Mouse (Mus musculus) olfactory bulb, adult 2 months (tissue): ENCODE data around the gene Kif19a.

Experiments
- CTCF ChIP-seq: fragments of 200-500 bp; IDR thresholded peaks from 2 replicates; pipeline ENCODE4 v1.5.1; 2012; ENCODE audit warnings: low read depth, mild to moderate bottlenecking, low read length, moderate library complexity; ENCODE audit not compliant: insufficient read depth
- POLR2A ChIP-seq: fragments of 200-500 bp; IDR thresholded peaks from 2 replicates; pipeline ENCODE4 v1.6.1; 2012; ENCODE audit warnings: mild to moderate bottlenecking, low read depth, low read length, moderate library complexity; ENCODE audit not compliant: insufficient read depth

DNA sequence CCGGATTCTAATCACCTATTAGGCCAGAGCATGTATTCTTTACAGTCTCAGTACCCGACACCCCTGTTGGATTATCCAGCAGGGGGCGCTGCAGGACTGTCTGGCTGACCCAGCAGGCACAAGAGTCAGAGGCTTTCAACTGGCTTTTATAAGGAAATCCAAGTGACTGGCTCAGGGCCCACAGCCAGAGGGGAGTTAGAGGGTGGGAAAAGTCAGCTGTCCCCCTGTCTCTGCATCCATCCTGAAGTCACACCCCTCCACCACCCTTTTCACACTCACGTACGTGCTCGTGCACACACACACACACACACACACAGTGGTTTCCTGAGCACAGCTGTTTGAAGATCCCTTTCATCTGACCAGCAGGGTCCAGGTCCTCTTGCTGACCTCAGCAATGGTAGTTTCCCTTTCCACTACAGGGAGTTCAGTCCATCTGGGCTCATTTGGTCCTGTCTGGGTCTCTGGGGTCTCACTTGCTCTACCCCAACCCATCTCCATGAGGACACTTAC, 47.6 kb downstream of the Kif19a start:
- TF ChIP-seq CTCF (peak; percentile 75), POLR2A (no peak)
